Mouse (Mus musculus) stomach, embryonic 14.5 days (tissue): ENCODE data around the gene Vmn2r102. TPM values are rescaled to one million over a fixed set of nuclear protein-coding genes. Genes with fewer than 3 reads are reported as not detected.

ENCODE experiments used
- ATAC-seq: fragments of 200-750 bp; cut with Nextera tagmentation; 2 replicates; pipeline ENCODE4 v1.8.0; 2017; ENCODE audit warnings: low read depth, moderate TSS enrichment; ENCODE audit not compliant: insufficient number of reproducible peaks, insufficient read depth, low FRiP score
- H3K27ac ChIP-seq: fragments of 300-500 bp; sonication (generic); 2 replicates; pipeline ENCODE4 v1.5.1; 2014; ENCODE audit warnings: mild to moderate bottlenecking, low read length, moderate library complexity, mixed read lengths
- H3K27me3 ChIP-seq: fragments of 300-500 bp; sonication (generic); 2 replicates; pipeline ENCODE4 v1.6.1; 2014; ENCODE audit warnings: low read length, control low read depth, mixed read lengths; ENCODE audit not compliant: control insufficient read depth, insufficient read depth
- H3K36me3 ChIP-seq: fragments of 300-500 bp; sonication (generic); 2 replicates; pipeline ENCODE4 v1.6.1; 2014; ENCODE audit warnings: mild to moderate bottlenecking, control low read depth, low read length, moderate library complexity, mixed read lengths; ENCODE audit not compliant: control insufficient read depth, insufficient read depth
- H3K4me1 ChIP-seq: fragments of 300-500 bp; sonication (generic); 2 replicates; pipeline ENCODE4 v1.6.1; 2014; ENCODE audit warnings: low read length, control low read depth, mixed read lengths; ENCODE audit not compliant: control insufficient read depth, insufficient read depth
- H3K4me2 ChIP-seq: fragments of 300-500 bp; sonication (generic); replicated peaks from 2 replicates; pipeline ENCODE4 v1.6.1; 2014; ENCODE audit warnings: low read depth, low read length, control low read depth
- H3K4me3 ChIP-seq: fragments of 300-500 bp; sonication (generic); 2 replicates; pipeline ENCODE4 v1.5.1; 2014; ENCODE audit warnings: low read depth, low read length, control low read depth
- H3K9ac ChIP-seq: fragments of 300-500 bp; sonication (generic); replicated peaks from 2 replicates; pipeline ENCODE4 v1.6.1; 2014; ENCODE audit warnings: low read depth, mild to moderate bottlenecking, control low read depth, low read length, moderate library complexity, mixed read lengths
- H3K9me3 ChIP-seq: fragments of 300-500 bp; sonication (generic); 2 replicates; pipeline ENCODE4 v1.6.1; 2016; ENCODE audit warnings: low read depth, low read length, control low read depth; ENCODE audit not compliant: control insufficient read depth
- WGBS: fragments of 180-500 bp; shearing (Covaris S2); extraction: QIAGEN DNeasy Blood & Tissue Kit; methylation state at CpG from one replicate; pipeline ENCODE4 v1.1.7; 2014; 5-methylcytosine and 5-hydroxymethylcytosine counted together
- polyA plus RNA-seq: library from polyadenylated mRNA; unstranded; fragments of >200 nt; fragmentation: Nextera tagmentation; extraction: Ambion mirVana; gene quantifications from 2 replicates; pipeline ENCODE4 v1.2.1, GENCODE M21; 2014

Vmn2r102 gene
- not detected in 2 replicates for polyA plus RNA-seq

DNA sequence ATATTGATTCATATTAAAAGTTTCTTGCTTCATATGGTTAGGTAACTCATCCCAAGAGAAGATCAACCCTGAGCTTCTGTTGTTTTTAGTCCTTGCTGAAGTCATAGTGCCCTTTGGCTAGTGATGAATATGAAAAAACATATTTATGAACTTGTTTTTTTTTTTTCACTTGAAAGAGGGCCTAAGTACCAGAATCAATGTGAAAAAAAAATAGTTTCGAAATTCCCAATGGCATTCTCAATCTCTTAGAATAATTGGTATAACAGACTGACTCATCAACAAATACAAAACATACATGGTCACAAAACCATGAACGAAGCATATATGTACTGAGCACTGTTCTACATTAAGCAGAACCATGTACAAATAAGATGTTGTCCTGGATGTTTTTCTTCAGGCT, at the start of gene Vmn2r102:
Gene Vmn2r102 (plus strand): TSS at position 301 of the 400 bp plus-strand sequence.
- no peak for ATAC-seq
- Histone ChIP-seq H3K9ac (no peak within 1 kb of the TSS), H3K36me3 (no peaks in the 10 kb centered on the region), H3K4me2 (no peak within 1 kb of the TSS), H3K27ac (no peak within 1 kb of the TSS), H3K4me3 (no peak within 1 kb of the TSS), H3K4me1 (no peaks in the 10 kb centered on the region), H3K27me3 (no peaks in the 10 kb centered on the region), H3K9me3 (no peaks in the 10 kb centered on the region)
- 60% methylated on average over 2 of the region's 2 CpGs for WGBS

DNA sequence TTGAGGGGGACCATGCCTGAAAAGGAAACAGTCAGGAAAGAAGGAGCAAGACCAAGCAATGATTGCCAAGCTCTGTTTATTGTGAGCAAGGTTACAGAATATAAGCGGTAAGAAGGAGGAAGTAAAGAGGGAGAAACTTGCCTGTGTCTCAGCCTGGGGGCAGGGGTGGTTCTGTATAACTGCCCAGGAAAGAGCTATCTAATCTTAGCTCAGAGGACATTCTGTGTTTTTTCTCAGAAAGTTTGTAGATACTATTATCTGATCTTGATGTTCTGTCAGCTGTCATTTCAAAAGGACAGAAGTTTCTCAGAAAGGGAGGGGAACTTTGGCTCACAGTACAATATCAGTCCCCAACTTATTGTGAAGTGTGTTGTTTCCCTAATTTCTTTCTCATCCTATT, 30.8 kb upstream of the Vmn2r102 start:
- Histone ChIP-seq H3K9ac (no peak overlapping the region), H3K9me3 (peaks cover 8% of the 10 kb centered on the region; the same call in 1 of the 2 replicates), H3K4me2 (no peak overlapping the region), H3K4me1 (no peaks in the 10 kb centered on the region), H3K4me3 (no peak overlapping the region), H3K27ac (no peak overlapping the region), H3K36me3 (no peaks in the 10 kb centered on the region), H3K27me3 (no peaks in the 10 kb centered on the region)
- WGBS, result 95% methylated on average over 1 of the region's 1 CpGs
- ATAC-seq, result no peak

DNA sequence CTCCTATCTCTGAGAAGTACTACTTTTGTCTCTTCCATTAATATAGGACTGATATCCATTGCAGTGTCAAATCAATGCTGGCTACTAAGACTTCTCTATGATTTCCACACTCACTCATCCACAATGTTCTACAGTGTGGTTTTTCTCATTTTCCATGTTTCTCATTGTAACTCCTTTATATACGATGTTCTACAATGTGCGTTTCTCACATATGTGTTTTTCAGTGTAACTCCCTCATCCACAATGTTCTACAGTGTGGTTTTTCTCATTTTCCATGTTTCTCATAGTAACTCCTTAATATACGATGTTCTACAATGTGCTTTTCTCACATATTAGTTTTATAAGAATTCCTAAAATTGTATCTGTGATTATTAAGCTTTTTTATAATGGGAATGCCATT, 1.7 kb upstream of the Vmn2r102 start:
- no peaks in the 10 kb centered on the region for H3K27me3 ChIP-seq
- no peaks in the 10 kb centered on the region for H3K9me3 ChIP-seq
- no peak overlapping the region for H3K27ac ChIP-seq
- no peak overlapping the region for H3K4me3 ChIP-seq
- ATAC-seq, result no peak
- H3K4me2 ChIP-seq, result no peak overlapping the region
- no peaks in the 10 kb centered on the region for H3K4me1 ChIP-seq
- WGBS, result 70% methylated on average over 3 of the region's 3 CpGs
- H3K36me3 ChIP-seq, result no peaks in the 10 kb centered on the region
- H3K9ac ChIP-seq, result no peak overlapping the region

DNA sequence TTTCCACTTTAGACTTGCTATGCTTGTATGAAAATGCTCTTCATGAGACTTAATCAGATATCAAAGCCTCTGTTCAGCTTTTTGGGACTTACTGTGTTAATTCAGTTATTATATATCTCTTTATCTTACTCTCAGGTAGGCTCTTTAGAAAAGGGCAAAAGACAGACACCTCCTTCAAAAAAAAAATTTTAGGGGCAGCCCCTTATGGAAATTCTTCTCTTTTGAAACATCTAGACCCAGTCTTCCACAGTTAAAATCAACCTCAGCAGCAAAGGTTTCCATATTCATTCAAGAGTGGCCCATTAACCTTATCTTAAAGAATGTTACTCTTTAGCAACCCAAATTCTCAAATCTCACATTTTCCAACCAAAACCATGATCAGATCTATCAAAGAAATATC, 31.9 kb downstream of the Vmn2r102 start:
- H3K4me1 ChIP-seq, result no peaks in the 10 kb centered on the region
- H3K27ac ChIP-seq, result no peak overlapping the region
- no peak overlapping the region for H3K4me2 ChIP-seq
- no peak overlapping the region for H3K4me3 ChIP-seq
- H3K9ac ChIP-seq, result no peak overlapping the region
- H3K27me3 ChIP-seq, result no peaks in the 10 kb centered on the region
- no peak for ATAC-seq
- H3K9me3 ChIP-seq, result peaks cover 4% of the 10 kb centered on the region; the same call in 1 of the 2 replicates
- H3K36me3 ChIP-seq, result no peaks in the 10 kb centered on the region

Other genes starting within 250 kb of the Vmn2r102 start
- not detected in 2 replicates for gene Vmn2r100, start 155.6 kb upstream of the Vmn2r102 start, polyA plus RNA-seq
- not detected in 2 replicates for gene Vmn2r101, start 83.1 kb upstream of the Vmn2r102 start, polyA plus RNA-seq
- gene Vmn2r103, start 113.0 kb downstream of the Vmn2r102 start, polyA plus RNA-seq, result not detected in 2 replicates